Mouse (Mus musculus) gastrocnemius, adult 2 months (tissue): ENCODE data around the gene Olfr847. TPM values are rescaled to one million over a fixed set of nuclear protein-coding genes. Genes with fewer than 3 reads are reported as not detected.

Experiments used
- DNase-seq: peaks from one replicate; pipeline ENCODE4 v3.0.0; 2022
- H3K27ac ChIP-seq: fragments of 200-600 bp; 2 replicates; pipeline ENCODE4 v1.8.1; 2022; ENCODE audit warnings: mild to moderate bottlenecking
- H3K4me3 ChIP-seq: fragments of 200-600 bp; 2 replicates; pipeline ENCODE4 v1.8.1; 2022; ENCODE audit warnings: mild to moderate bottlenecking, moderate library complexity
- CTCF ChIP-seq: fragments of 200-600 bp; IDR thresholded peaks from 2 replicates; pipeline ENCODE4 v1.8.1; 2022; ENCODE audit warnings: antibody characterized with exemption, mild to moderate bottlenecking, moderate library complexity
- intact Hi-C: fragments of 180-260 bp; cut with DNase I; formaldehyde crosslinking; loops from one replicate; pipeline ENCODE4 v1.15.1; 2025
- long read RNA-seq, 2 experiments: library from polyadenylated mRNA; stranded (forward); transcript quantifications; one replicate each; pipeline ENCODE4 v2.0.0; 2021
- total RNA-seq, 2 experiments: library from RNA; stranded (reverse); gene quantifications; 2 replicates each; pipeline ENCODE4 v1.2.3; 2021

Gene Olfr847
- total RNA-seq, result not detected
- long read RNA-seq, experiment 1, result 0 reads
- long read RNA-seq, experiment 2, result 0 reads

GRCm38 (mm10) chr9:19378569-19378968 is at the start of gene Olfr847:
TSS of gene Olfr847 (minus strand) at chr9:19378669.
- no peak for TF ChIP-seq CTCF
- no peak within 1 kb of the TSS for H3K4me3 ChIP-seq
- no peak within 1 kb of the TSS for H3K27ac ChIP-seq
- intact Hi-C loops, result no loop called here
- no peak for DNase-seq

GRCm38 (mm10) chr9:19363905-19364304 is 14.6 kb downstream of the Olfr847 start, which contains the start of gene Olfr846:
TSS of gene Olfr846 (minus strand) at chr9:19364005.
- no peak for TF ChIP-seq CTCF
- no peak within 1 kb of the TSS for H3K27ac ChIP-seq
- DNase-seq, result no peak
- intact Hi-C loops, result no loop called here
- no peak within 1 kb of the TSS for H3K4me3 ChIP-seq

GRCm38 (mm10) chr9:19336157-19336556 is 42.3 kb downstream of the Olfr847 start, which contains the start of gene Olfr845:
TSS of gene Olfr845 (plus strand) at chr9:19336457.
- no peak for TF ChIP-seq CTCF
- DNase-seq, result no peak
- Histone ChIP-seq H3K27ac (no peak within 1 kb of the TSS), H3K4me3 (no peak within 1 kb of the TSS)
- intact Hi-C loops, result no loop called here

Other genes starting within 250 kb of the Olfr847 start
- gene Olfr837, start 242.4 kb downstream of the Olfr847 start, total RNA-seq, result not detected
- not detected for gene Olfr839-ps1, start 201.4 kb downstream of the Olfr847 start, total RNA-seq
- not detected for gene Olfr843, start 126.7 kb downstream of the Olfr847 start, total RNA-seq
- not detected for gene Olfr844, start 62.3 kb downstream of the Olfr847 start, total RNA-seq
- not detected for gene Olfr845, start 42.2 kb downstream of the Olfr847 start, total RNA-seq
- gene Olfr846, start 14.7 kb downstream of the Olfr847 start, total RNA-seq, result not detected
- gene Olfr849, start 61.6 kb upstream of the Olfr847 start, total RNA-seq, result not detected
- gene Olfr850, start 99.6 kb upstream of the Olfr847 start, total RNA-seq, result not detected
- gene Olfr851, start 114.6 kb upstream of the Olfr847 start, total RNA-seq, result not detected
- not detected for gene Olfr853, start 162.4 kb upstream of the Olfr847 start, total RNA-seq
- not detected for gene Olfr854, start 188.7 kb upstream of the Olfr847 start, total RNA-seq
- gene Olfr855, start 203.9 kb upstream of the Olfr847 start, total RNA-seq, result not detected
- 10 to 100 TPM; 15.3 to 15.4 TPM for gene Zfp317, start 243.4 kb upstream of the Olfr847 start, total RNA-seq